Mouse (Mus musculus) midbrain, embryonic 11.5 days (tissue): ENCODE results near the gene Pde2a. TPM values are rescaled to one million over a fixed set of nuclear protein-coding genes. Genes with fewer than 3 reads are reported as not detected.

Experiments used
- ATAC-seq: fragments of 200-750 bp; cut with Nextera tagmentation; 2 replicates; pipeline ENCODE4 v1.8.0; 2017; ENCODE audit warnings: moderate TSS enrichment, moderate library complexity; ENCODE audit not compliant: low FRiP score
- DNase-seq: peaks from one replicate; pipeline ENCODE4 v3.0.0; 2015; ENCODE audit warnings: low spot score; ENCODE audit errors: missing footprints
- H3K27ac ChIP-seq: fragments of 300-500 bp; sonication (generic); 2 replicates; pipeline ENCODE4 v1.5.1; 2014; ENCODE audit warnings: low read depth, low read length
- H3K27me3 ChIP-seq: fragments of 300-500 bp; sonication (generic); 2 replicates; pipeline ENCODE4 v1.6.1; 2014; ENCODE audit warnings: mild to moderate bottlenecking, low read length, moderate library complexity, mixed read lengths; ENCODE audit not compliant: control insufficient read depth, insufficient read depth
- H3K36me3 ChIP-seq: fragments of 300-500 bp; sonication (generic); 2 replicates; pipeline ENCODE4 v1.6.1; 2014; ENCODE audit warnings: mild to moderate bottlenecking, low read length, moderate library complexity, mixed read lengths; ENCODE audit not compliant: control insufficient read depth, insufficient read depth
- H3K4me1 ChIP-seq: fragments of 300-500 bp; sonication (generic); 2 replicates; pipeline ENCODE4 v1.6.1; 2014; ENCODE audit warnings: low read length; ENCODE audit not compliant: control insufficient read depth, insufficient read depth
- H3K4me2 ChIP-seq: fragments of 300-500 bp; sonication (generic); 2 replicates; pipeline ENCODE4 v1.6.1; 2014; ENCODE audit warnings: mild to moderate bottlenecking, moderate library complexity
- H3K4me3 ChIP-seq: fragments of 300-500 bp; sonication (generic); 2 replicates; pipeline ENCODE4 v1.5.1; 2014; ENCODE audit warnings: low read depth, low read length
- H3K9ac ChIP-seq: fragments of 300-500 bp; sonication (generic); 2 replicates; pipeline ENCODE4 v1.6.1; 2014; ENCODE audit warnings: low read length
- H3K9me3 ChIP-seq: fragments of 300-500 bp; sonication (generic); 2 replicates; pipeline ENCODE4 v1.6.1; 2016; ENCODE audit warnings: low read length; ENCODE audit not compliant: control insufficient read depth
- WGBS: fragments of 180-500 bp; shearing (Covaris S2); extraction: QIAGEN DNeasy Blood & Tissue Kit; methylation state at CpG from one replicate; pipeline ENCODE4 v1.1.7; 2014; 5-methylcytosine and 5-hydroxymethylcytosine counted together
- polyA plus RNA-seq: library from polyadenylated mRNA; unstranded; fragments of >200 nt; fragmentation: Nextera tagmentation; extraction: Ambion mirVana; gene quantifications from 2 replicates; pipeline ENCODE4 v1.2.1, GENCODE M21; 2014

The Pde2a gene
- polyA plus RNA-seq, 1 experiment from 2014 or later: 13.0 TPM

DNA sequence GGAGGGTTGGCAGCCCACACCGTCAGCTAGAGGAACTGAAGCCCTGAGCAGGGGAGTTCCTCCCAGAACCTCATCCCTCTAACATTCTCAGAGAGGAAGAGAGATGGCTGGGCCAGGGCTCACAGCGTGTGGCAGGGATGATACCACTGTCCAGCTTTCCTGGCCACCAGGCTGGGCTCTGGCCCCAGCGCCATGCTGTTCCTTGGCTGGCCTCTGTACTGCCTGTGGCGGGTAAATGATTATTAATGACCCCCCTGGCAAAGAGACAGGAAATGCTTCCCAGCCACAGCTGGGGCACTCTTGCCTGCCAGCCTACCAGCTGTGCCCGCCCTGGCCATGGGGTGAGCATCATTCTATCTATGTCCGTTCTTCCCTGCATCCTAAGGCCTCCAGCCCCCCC is 33.6 kb downstream of the Pde2a start:
- peaks cover 5% of the 10 kb centered on the region; the same call in 1 of the 2 replicates for H3K27me3 ChIP-seq
- H3K4me1 ChIP-seq: no peaks in the 10 kb centered on the region
- H3K9me3 ChIP-seq: no peaks in the 10 kb centered on the region
- H3K9ac ChIP-seq: no peak overlapping the region
- ATAC-seq: no peak
- H3K4me2 ChIP-seq: no peak overlapping the region
- H3K36me3 ChIP-seq: no peaks in the 10 kb centered on the region
- no peak for DNase-seq
- H3K27ac ChIP-seq: no peak overlapping the region
- no peak overlapping the region for H3K4me3 ChIP-seq
- 86% methylated on average over 6 of the region's 6 CpGs for WGBS

GRCm38 (mm10) chr7:101456318-101456717 is 34.8 kb downstream of the Pde2a start:
- Histone ChIP-seq H3K27me3 (peaks cover 5% of the 10 kb centered on the region; the same call in 1 of the 2 replicates), H3K4me1 (no peaks in the 10 kb centered on the region)
- WGBS: 68% methylated on average over 4 of the region's 4 CpGs

GRCm38 (mm10) chr7:101456789-101457188 is 35.3 kb downstream of the Pde2a start:
- Histone ChIP-seq H3K4me1 (no peaks in the 10 kb centered on the region), H3K27me3 (peaks cover 5% of the 10 kb centered on the region; the same call in 1 of the 2 replicates), H3K27ac (no peak overlapping the region), H3K36me3 (no peaks in the 10 kb centered on the region), H3K9ac (no peak overlapping the region), H3K4me3 (no peak overlapping the region), H3K9me3 (no peaks in the 10 kb centered on the region), H3K4me2 (no peak overlapping the region)
- DNase-seq (no peak), ATAC-seq (no peak)
- WGBS: 30% methylated on average over 5 of the region's 5 CpGs

More at GRCm38 (mm10) chr7:101456318-101456717, 34.8 kb downstream of the Pde2a start:
- no peaks in the 10 kb centered on the region for H3K9me3 ChIP-seq
- no peaks in the 10 kb centered on the region for H3K36me3 ChIP-seq
- H3K4me2 ChIP-seq: no peak overlapping the region
- no peak overlapping the region for H3K9ac ChIP-seq
- DNase-seq: no peak
- no peak overlapping the region for H3K27ac ChIP-seq
- H3K4me3 ChIP-seq: no peak overlapping the region
- ATAC-seq: no peak

DNA sequence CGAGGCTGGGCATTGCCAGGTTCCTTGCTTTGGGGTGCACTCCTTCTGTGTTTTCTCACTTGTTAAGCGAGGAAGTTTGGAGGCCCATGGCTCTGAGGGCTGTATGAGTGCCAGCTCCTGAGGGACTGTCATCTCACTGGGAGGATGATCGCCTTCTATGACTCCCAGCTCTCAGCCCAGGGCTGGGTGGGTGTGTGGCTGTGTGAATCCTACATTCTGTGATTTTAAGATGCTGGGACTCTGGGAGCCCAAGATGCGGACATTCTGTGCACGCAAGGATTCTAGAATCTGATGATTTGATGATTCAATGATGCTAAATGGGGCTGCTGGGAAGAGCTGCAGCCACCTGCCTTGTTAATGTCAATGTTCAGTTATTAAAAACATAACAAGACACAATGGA is 35.8 kb downstream of the Pde2a start:
- Histone ChIP-seq H3K4me3 (no peak overlapping the region), H3K27ac (no peak overlapping the region), H3K4me1 (no peaks in the 10 kb centered on the region), H3K27me3 (peaks cover under 1% of the 10 kb centered on the region; the same call in 1 of the 2 replicates), H3K9ac (no peak overlapping the region), H3K36me3 (no peaks in the 10 kb centered on the region), H3K4me2 (no peak overlapping the region), H3K9me3 (no peaks in the 10 kb centered on the region)
- WGBS: 74% methylated on average over 5 of the region's 5 CpGs
- no peak for ATAC-seq
- no peak for DNase-seq

DNA sequence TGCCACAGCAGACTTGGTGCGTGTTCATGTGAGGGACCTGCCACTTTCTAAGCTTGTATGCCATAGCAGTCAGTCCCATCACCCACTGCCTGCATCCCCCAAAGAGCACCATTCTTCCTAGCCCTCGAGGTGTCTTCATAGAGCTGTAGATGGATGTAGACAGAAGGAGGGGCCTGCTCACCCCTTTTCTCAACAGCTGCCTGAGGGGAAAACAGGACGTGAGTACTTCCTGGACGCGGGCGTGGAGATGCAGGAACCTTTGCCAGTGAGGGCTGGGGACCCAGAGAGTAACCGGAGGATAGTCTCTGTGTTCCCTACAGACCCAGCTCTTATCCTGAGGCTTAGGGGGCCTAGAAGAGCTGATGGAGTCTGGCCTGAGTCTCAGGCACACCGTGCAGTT is 36.3 kb downstream of the Pde2a start:
- no peak for ATAC-seq
- WGBS: 72% methylated on average over 8 of the region's 8 CpGs

DNA sequence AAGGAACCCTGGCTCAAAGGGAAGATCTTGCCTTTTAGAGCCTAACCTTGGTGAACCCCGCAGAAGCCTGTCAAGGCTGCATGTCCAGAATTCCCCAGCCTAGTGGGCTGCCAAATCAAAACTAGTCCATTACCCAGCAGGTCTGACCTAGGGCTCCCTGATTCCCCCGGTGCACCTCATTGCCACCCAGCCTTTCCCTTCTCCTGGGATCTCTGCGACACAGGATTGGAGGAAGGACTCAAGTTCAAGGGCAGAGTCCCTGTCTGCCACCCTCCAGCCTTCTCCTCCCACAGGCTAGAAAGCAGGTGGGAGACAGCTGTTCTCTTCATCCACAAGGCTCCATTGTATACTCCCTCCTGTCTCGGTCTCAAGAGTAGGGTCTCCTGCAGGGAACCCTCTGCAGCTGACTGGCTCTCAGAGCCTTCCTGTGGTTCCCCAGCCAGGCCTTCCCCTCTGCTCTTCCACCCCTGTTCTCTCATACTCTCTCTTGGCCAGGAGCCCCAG is 36.8 kb downstream of the Pde2a start:
- Histone ChIP-seq H3K27me3 (no peaks in the 10 kb centered on the region), H3K4me3 (no peak overlapping the region), H3K4me2 (no peak overlapping the region), H3K36me3 (no peaks in the 10 kb centered on the region), H3K27ac (no peak overlapping the region), H3K9ac (no peak overlapping the region), H3K9me3 (no peaks in the 10 kb centered on the region), H3K4me1 (no peaks in the 10 kb centered on the region)
- 74% methylated on average over 4 of the region's 4 CpGs for WGBS
- no peak for ATAC-seq
- no peak for DNase-seq

More for the DNA sequence above, 36.3 kb downstream of the Pde2a start:
- DNase-seq: no peak
- H3K36me3 ChIP-seq: no peaks in the 10 kb centered on the region
- H3K27ac ChIP-seq: no peak overlapping the region
- no peaks in the 10 kb centered on the region for H3K27me3 ChIP-seq
- no peak overlapping the region for H3K9ac ChIP-seq
- no peak overlapping the region for H3K4me3 ChIP-seq
- no peak overlapping the region for H3K4me2 ChIP-seq
- no peaks in the 10 kb centered on the region for H3K4me1 ChIP-seq
- no peaks in the 10 kb centered on the region for H3K9me3 ChIP-seq

- Histone ChIP-seq H3K27me3 (no peaks in the 10 kb centered on the region), H3K36me3 (no peaks in the 10 kb centered on the region), H3K4me1 (no peaks in the 10 kb centered on the region), H3K4me2 (no peak overlapping the region), H3K27ac (no peak overlapping the region), H3K9ac (no peak overlapping the region), H3K4me3 (no peak overlapping the region), H3K9me3 (no peaks in the 10 kb centered on the region)
- 80% methylated on average over 9 of the region's 9 CpGs for WGBS
- DNase-seq (no peak), ATAC-seq (no peak)
These were observed 37.9 kb downstream of the Pde2a start for GRCm38 (mm10) chr7:101459305-101459813.

DNA sequence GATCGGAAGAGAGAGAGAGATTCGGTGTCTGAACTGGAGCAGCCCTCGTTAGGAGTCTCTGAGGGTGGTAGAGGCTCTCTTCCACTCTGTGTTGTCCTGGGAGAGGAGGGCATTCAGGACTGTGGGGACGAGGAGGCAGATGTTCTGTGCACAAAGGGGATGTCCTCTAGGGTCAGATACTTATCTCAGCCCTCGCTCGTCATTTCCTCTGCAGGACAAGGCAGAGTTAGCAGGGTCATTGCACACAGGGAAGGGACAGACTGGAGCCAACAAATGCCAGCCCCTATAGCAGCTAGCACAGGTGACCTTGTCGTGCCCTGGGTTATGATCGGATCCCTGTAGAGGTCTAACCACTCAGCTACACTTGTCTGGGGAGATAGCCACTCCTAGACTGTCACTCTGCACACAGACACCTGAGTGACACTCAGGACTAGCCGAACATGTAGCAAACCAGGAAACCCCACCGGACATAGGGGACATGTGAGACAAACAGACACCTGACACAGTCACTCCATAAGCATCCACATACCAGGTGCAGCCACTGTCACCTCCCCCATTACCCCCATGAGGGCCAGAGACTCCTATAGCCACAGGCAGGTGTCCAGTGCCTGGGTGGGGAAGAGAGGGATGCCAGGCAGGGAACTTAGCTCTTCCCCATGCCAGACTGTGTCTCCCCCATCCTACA is 38.6 kb downstream of the Pde2a start:
- Histone ChIP-seq H3K9me3 (no peaks in the 10 kb centered on the region), H3K27ac (no peak overlapping the region), H3K4me3 (no peak overlapping the region), H3K27me3 (no peaks in the 10 kb centered on the region), H3K9ac (no peak overlapping the region), H3K4me1 (no peaks in the 10 kb centered on the region), H3K4me2 (no peak overlapping the region), H3K36me3 (no peaks in the 10 kb centered on the region)
- WGBS: 59% methylated on average over 10 of the region's 10 CpGs
- ATAC-seq (no peak), DNase-seq (no peak)

DNA sequence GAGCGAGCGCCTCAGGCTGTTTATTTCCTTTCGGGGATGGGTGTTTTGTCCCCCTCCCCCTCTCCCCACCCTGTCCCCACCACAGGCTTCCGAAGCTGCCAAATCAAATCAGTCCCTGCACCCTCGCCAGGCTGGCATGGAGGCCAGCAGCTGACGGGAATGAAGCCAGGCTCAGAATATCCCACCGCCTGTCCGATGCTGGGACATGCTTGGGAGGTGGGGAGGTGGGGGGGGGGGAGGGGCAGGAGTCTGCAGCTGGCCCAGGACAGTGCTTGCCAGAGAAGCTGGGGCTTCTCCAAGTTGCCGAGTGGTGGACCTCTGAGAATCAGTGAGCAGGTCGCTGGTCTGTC is 39.1 kb downstream of the Pde2a start:
- H3K27ac ChIP-seq: no peak overlapping the region
- no peak overlapping the region for H3K4me2 ChIP-seq
- no peaks in the 10 kb centered on the region for H3K9me3 ChIP-seq
- H3K27me3 ChIP-seq: no peaks in the 10 kb centered on the region
- no peaks in the 10 kb centered on the region for H3K4me1 ChIP-seq
- H3K9ac ChIP-seq: no peak overlapping the region
- H3K4me3 ChIP-seq: no peak overlapping the region
- 58% methylated on average over 10 of the region's 10 CpGs for WGBS
- ATAC-seq: no peak
- no peak for DNase-seq
- H3K36me3 ChIP-seq: no peaks in the 10 kb centered on the region
